Mouse (Mus musculus): ENCODE data around the gene Dmkn.

GRCm38 (mm10) chr7:30800653-30801052 is 37.1 kb downstream of the Dmkn start:
- TF ChIP-seq POLR2A (IDR thresholded peaks at IDR 0.05; ENCODE audit: borderline replicate concordance, extremely low read depth, low read depth, low read length) = no peak
- TF ChIP-seq CTCF (IDR thresholded peaks at IDR 0.05; ENCODE audit: insufficient read depth, low read length) = no peak

Data from lung, adult 2 months (tissue).